Mouse (Mus musculus): ENCODE results near the gene Gm7978. TPM values are rescaled to one million over a fixed set of nuclear protein-coding genes. Genes with fewer than 3 reads are reported as not detected.
"Not testable (repeated sequence)": the region's sequence is repeated elsewhere in the genome, so short reads cannot be mapped to it uniquely, and the experiment has no call there.

The Gm7978 gene
- polyA plus RNA-seq (2017; shearing (Covaris generic)) = not detected

DNA sequence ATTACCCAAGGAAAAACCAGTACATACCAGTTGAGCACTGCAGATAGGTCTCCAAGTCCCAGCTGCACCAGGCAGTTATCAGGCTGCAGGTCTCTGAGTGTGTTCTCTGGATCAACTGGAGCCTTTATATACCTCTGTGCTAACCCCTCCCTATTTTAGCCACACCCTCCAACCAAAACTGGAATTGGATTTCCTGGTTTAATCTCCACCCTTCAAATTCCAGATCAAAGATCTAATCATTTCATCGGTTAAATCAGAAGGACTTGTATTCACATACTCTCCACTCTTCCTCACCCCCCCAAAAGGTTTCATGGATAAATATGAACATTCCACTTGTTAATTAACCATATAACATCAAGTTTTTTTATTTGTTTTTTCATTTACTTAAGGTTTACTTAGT lies at the start of gene Gm7978:
TSS of gene Gm7978 (minus strand) at position 101 of the 400 bp plus-strand sequence.
- not testable (repeated sequence) for ATAC-seq

DNA sequence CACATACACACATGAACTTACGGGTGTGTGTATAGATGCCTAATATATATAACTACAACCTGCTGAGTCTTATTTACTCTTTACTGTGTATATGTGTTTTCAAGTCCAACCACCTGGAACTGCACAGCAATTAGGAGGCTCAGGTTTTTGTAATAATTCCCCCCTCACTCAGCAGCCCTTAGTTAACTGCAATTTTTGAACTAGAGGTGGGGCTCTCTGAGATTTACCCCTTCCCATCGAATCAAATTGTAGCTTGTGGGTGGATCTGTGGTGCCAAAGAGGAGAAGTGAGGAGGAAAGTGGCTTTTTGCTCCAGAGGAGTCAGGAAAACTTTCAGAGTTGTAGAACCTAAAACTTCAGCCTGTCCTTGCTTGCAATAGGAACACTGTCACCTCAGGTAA lies 39.7 kb upstream of the Gm7978 start, which contains the start of gene E330014E10Rik:
TSS of gene E330014E10Rik (plus strand) at position 301 of the 400 bp plus-strand sequence.
- ATAC-seq = not testable (repeated sequence)

- not testable (repeated sequence) for ATAC-seq
Observed at GRCm38 (mm10) chr5:95741714-95742113, 5.7 kb upstream of the Gm7978 start, which contains the start of gene Gm7982. Gene Gm7982, plus strand, starts transcription at chr5:95742014.

Other genes starting within 250 kb of the Gm7978 start
- gene Gm3286, start 225.4 kb downstream of the Gm7978 start, polyA plus RNA-seq (2017; shearing (Covaris generic)) = not detected
- gene Gm7971, start 141.3 kb downstream of the Gm7978 start, polyA plus RNA-seq (2017; shearing (Covaris generic)) = not detected
- not detected for gene Gm7982, start 5.8 kb upstream of the Gm7978 start, polyA plus RNA-seq (2017; shearing (Covaris generic))
- not detected for gene E330014E10Rik, start 39.8 kb upstream of the Gm7978 start, polyA plus RNA-seq (2017; shearing (Covaris generic))
- 1 to 10 TPM in 1 of 3 experiments, under 1 TPM in 2; 0.63 to 1.4 (median 0.88) TPM for gene Cxcl13, start 220.8 kb upstream of the Gm7978 start, polyA plus RNA-seq (2017; shearing (Covaris generic))

All from inflammation-experienced regulatory T-cells, adult 6 months (primary cell).